Mouse (Mus musculus) spleen, adult 2 months (tissue): Measurements from ENCODE around the gene Smtnl2.
A peak's percentile ranks its signal among the peaks of the same experiment; 100 is the strongest.

Experiments
- CTCF ChIP-seq: fragments of 200-500 bp; IDR thresholded peaks from 2 replicates; pipeline ENCODE4 v1.5.1; 2011; ENCODE audit warnings: mild to moderate bottlenecking, inconsistent platforms; ENCODE audit not compliant: insufficient read depth, insufficient read length, insufficient replicate concordance; ENCODE audit errors: extremely low read depth
- POLR2A ChIP-seq: fragments of 200-500 bp; IDR thresholded peaks from 2 replicates; pipeline ENCODE4 v1.6.1; 2011; ENCODE audit warnings: low read depth, low read length, inconsistent platforms

DNA sequence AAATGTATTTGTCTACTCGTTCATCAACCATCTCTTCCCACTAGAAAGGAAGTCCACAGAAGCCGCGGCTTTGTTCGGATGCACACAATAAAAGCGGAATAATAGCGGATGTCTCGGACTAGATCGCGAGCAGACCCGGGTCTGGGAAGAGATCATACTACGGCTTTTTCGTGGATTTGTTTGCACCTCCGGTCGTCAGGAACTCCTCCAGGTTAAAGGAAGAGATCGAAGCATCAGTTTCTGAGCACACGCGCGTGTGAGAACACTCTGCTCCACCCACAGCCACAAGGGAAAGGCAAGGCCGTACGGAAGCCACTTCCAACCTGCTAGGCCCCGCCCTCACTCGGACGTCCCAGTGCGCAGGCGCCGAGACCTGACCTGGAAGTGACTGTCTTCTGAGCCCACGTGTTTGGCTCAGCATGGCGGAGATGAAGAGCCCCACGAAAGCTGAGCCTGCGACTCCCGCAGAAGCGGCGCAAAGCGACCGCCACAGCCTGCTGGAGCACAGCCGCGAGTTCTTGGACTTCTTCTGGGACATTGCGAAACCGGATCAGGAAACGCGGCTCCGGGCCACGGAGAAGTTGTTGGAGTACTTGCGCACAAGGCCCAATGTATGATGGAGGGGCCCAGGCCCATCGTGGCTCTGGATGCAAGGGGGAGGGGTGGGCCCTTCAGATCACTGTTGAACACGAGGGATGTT lies 29.6 kb upstream of the Smtnl2 start, which contains the start of gene Mybbp1a:
- TF ChIP-seq CTCF (no peak), POLR2A (peak; percentile 88)
